Mouse (Mus musculus) cerebellum, adult 2 months (tissue): ENCODE measurements at regions not wholly inside any gene's neighbourhood (a gene's known extent, or its start where the extent isn't known, plus 50 kb on each side); places are given as distances from the start of the nearest gene placed in this dataset.
"Not testable (repeated sequence)": the region's sequence is repeated elsewhere in the genome, so short reads cannot be mapped to it uniquely, and the experiment has no call there.

Source experiments
- DNase-seq, 2 experiments: peaks; one replicate each; pipeline ENCODE4 v3.0.0; 2021
- H3K27ac ChIP-seq: fragments of 200-500 bp; 2 replicates; pipeline ENCODE4 v1.5.1; 2012; ENCODE audit warnings: low read length, control low read depth, inconsistent platforms; ENCODE audit not compliant: insufficient read depth
- H3K27me3 ChIP-seq: fragments of 200-500 bp; 2 replicates; pipeline ENCODE4 v1.6.1; 2012; ENCODE audit warnings: inconsistent platforms, mild to moderate bottlenecking, low read length, moderate library complexity; ENCODE audit not compliant: control insufficient read depth, insufficient read depth
- H3K4me1 ChIP-seq: fragments of 200-500 bp; 2 replicates; pipeline ENCODE4 v1.6.1; 2011; ENCODE audit warnings: low read length; ENCODE audit not compliant: control insufficient read depth, insufficient read depth
- H3K4me3 ChIP-seq: fragments of 200-500 bp; replicated peaks from 2 replicates; pipeline ENCODE3; 2011; ENCODE audit warnings: mild to moderate bottlenecking, low read depth, low read length, control low read depth; ENCODE audit not compliant: insufficient read depth
- CTCF ChIP-seq: fragments of 200-500 bp; IDR thresholded peaks from 2 replicates; pipeline ENCODE4 v1.5.1; 2011; ENCODE audit warnings: low read depth, mild to moderate bottlenecking, control low read depth, low read length, moderate library complexity, borderline replicate concordance; ENCODE audit not compliant: insufficient read depth
- POLR2A ChIP-seq: fragments of 200-500 bp; IDR thresholded peaks from 2 replicates; pipeline ENCODE4 v1.6.1; 2011; ENCODE audit warnings: low read length, control low read depth, borderline replicate concordance; ENCODE audit not compliant: insufficient read depth
- WGBS: fragments of 180-500 bp; shearing (Covaris S2); methylation state at CpG from one replicate; pipeline ENCODE4 v1.1.7; 2018; 5-methylcytosine and 5-hydroxymethylcytosine counted together

DNA sequence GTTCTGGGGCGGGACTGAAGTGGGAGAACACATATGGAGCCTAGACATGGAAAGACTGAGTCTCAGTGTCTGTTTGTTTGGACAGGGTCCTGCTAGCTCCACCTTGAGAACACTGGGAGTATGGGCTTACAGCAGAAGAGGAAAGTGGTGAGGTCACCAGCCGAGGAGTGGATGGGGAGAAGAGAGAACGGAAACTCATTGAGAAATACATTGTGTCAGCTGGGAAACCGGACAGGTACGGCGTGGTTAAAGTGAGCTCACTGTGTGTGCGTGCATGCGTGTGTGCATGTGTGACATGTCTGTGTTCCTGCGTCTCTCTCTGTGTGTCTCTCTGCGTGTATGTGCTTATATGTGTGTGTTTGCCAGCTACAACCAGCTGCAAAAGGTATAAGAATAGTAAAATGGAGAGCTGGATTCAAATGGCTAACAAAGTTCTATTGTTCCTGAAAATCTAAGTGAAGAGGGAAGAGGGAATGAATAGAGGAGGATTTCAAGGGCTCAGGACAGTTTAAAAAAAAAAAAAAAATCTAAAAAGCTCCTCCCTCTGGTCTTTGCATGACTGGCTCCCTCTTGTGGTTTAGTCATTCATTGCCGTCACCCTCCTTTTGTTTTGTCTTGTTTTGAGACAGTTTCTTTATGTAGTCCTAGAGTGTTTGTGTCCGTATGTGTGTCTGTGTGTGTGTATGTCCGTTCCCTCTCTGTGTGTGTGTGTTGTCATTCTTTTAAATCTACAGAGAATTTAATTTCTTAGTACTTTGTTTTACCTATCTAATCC lies 52.0 kb upstream of the Ak4 start:
- no peak overlapping the region for H3K4me3 ChIP-seq
- H3K4me1 ChIP-seq: no peaks in the 10 kb centered on the region
- no peaks in the 10 kb centered on the region for H3K27me3 ChIP-seq
- TF ChIP-seq POLR2A: no peak
- peak; percentile 50; the same call in 1 of the 2 replicates for TF ChIP-seq CTCF
- 60% methylated on average over 13 of the region's 13 CpGs for WGBS
- peak; percentile 43 to 59 for DNase-seq
- H3K27ac ChIP-seq: no peak overlapping the region

- no peaks in the 10 kb centered on the region for H3K4me1 ChIP-seq
- no peak overlapping the region for H3K4me3 ChIP-seq
- TF ChIP-seq CTCF (no peak), POLR2A (no peak)
- no peak for DNase-seq
- H3K27me3 ChIP-seq: no peaks in the 10 kb centered on the region
- 85% methylated on average over 3 of the region's 3 CpGs for WGBS
- no peak overlapping the region for H3K27ac ChIP-seq
These were observed 53.8 kb upstream of the Ak4 start for GRCm38 (mm10) chr4:101365299-101365698.

- Histone ChIP-seq H3K27ac (no peak overlapping the region), H3K27me3 (no peaks in the 10 kb centered on the region), H3K4me3 (no peak overlapping the region), H3K4me1 (no peaks in the 10 kb centered on the region)
- DNase-seq: no peak
- 97% methylated on average over 2 of the region's 2 CpGs for WGBS
- TF ChIP-seq POLR2A: no peak
- no peak for TF ChIP-seq CTCF
These were observed 54.4 kb upstream of the Ak4 start for GRCm38 (mm10) chr4:101364716-101365115.

DNA sequence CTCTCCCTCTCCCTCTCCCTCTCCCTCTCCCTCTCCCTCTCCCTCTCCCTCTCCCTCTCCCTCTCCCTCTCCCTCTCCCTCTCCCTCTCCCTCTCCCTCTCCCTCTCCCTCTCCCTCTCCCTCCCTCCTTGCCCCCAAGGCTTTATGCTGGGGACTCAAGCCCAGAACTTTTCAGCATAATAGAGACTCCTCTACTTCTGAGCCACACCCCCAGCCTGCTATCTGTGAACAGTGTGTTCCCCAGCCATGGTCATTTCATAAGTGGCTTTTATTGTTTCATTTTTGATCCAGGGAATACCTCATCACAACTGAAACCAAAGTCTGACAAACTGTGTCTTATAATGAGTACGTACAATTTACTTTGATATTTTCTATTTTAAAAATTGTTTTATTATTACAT lies 55.8 kb upstream of the Ak4 start:
- not testable (repeated sequence) for H3K4me1 ChIP-seq, H3K27ac ChIP-seq, H3K4me3 ChIP-seq, H3K27me3 ChIP-seq, DNase-seq
- WGBS: 100% methylated on average over 1 of the region's 1 CpGs

GRCm38 (mm10) chr4:101361779-101362178 lies 57.3 kb upstream of the Ak4 start:
- H3K4me1 ChIP-seq: no peaks in the 10 kb centered on the region
- 88% methylated on average over 1 of the region's 1 CpGs for WGBS

DNA sequence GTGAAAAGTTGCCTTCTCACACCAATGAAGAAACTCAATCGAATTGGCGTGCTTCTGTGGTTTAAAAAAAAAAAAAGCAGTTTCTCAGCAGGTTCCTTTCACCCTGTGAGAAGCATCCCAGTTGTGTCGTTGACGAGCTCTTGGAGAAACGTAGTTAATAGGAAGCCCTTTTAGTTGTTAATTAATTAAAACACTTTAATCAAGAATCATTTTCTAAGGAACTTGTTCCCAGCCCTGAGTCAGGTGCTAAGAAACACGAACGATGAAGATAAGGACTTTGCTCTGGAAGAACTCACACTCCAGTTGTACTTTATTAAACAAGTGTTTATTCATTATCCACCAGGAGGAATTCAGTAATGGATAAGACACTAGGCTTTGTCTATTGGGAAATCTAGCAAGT lies 58.8 kb upstream of the Ak4 start:
- H3K27me3 ChIP-seq: no peaks in the 10 kb centered on the region
- DNase-seq: no peak
- TF ChIP-seq POLR2A (no peak), CTCF (no peak)
- H3K27ac ChIP-seq: no peak overlapping the region
- H3K4me1 ChIP-seq: no peaks in the 10 kb centered on the region
- no peak overlapping the region for H3K4me3 ChIP-seq
- WGBS: 75% methylated on average over 7 of the region's 7 CpGs

More at GRCm38 (mm10) chr4:101361779-101362178, 57.3 kb upstream of the Ak4 start:
- Histone ChIP-seq H3K4me3 (no peak overlapping the region), H3K27ac (no peak overlapping the region), H3K27me3 (no peaks in the 10 kb centered on the region)
- no peak for TF ChIP-seq CTCF
- DNase-seq: no peak

DNA sequence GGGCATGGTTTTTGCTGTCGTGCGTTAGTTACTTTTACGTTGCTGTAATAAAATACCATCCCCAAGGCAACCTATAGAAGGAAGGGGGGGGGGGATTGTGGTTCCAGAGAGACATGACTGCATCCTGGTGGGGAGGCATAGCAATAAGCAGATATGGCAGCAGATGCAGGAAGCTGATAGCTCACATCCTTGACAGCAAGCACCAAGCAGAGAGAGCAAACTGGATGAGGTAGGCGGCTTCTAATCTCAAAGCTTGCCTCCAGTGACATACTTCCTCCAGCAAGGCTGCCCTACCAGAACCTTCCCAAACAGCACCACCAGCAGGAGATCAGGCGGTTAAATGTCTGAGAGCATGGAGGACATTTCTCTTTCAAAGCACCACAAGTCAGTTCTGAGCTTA lies 60.0 kb upstream of the Ak4 start:
- WGBS: 93% methylated on average over 5 of the region's 5 CpGs

DNA sequence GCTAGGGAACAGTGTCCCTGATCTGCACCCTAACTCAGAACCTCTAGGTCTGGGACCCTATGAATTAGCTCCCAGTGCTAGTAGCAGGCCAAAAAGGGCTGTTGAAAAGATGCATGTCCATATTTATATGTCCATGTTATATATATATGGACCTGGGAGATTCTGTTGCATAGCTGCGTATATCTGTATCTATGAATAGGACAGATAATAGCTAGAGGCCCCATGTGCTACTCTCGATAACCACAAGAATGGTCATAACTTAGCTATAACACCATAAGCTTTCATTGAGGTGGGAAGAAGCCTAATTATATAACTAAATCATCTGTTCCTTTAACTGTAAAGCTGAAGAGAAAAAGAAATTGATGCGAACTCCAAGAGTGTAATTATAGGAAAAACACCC lies 60.6 kb upstream of the Ak4 start:
- no peaks in the 10 kb centered on the region for H3K27me3 ChIP-seq
- no peak for DNase-seq
- H3K4me1 ChIP-seq: no peaks in the 10 kb centered on the region
- WGBS: 96% methylated on average over 3 of the region's 3 CpGs
- no peak overlapping the region for H3K4me3 ChIP-seq
- TF ChIP-seq CTCF (no peak), POLR2A (no peak)
- no peak overlapping the region for H3K27ac ChIP-seq

More for the DNA sequence above, 60.0 kb upstream of the Ak4 start:
- Histone ChIP-seq H3K4me1 (no peaks in the 10 kb centered on the region), H3K27ac (no peak overlapping the region), H3K4me3 (no peak overlapping the region), H3K27me3 (no peaks in the 10 kb centered on the region)
- no peak for DNase-seq
- no peak for TF ChIP-seq POLR2A
- no peak for TF ChIP-seq CTCF

DNA sequence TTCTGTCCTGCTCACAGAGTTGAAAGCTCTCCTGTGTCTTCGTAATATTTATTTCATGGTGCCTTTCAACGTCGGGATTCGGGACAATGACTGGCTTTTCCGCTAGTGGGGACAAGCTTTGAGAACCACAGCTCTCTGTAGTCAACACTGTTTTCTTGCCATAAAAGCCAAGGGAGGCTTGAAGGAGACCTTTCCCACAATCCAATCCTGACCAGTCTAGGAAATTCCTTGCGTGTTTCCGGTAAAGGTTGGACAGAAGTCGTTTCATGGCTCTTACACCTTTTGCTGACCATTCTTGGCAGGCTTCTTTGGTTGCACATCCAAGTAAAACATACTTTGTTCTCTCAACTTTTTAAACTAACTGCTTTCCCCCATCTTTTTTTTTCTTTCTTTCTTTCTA lies 61.2 kb upstream of the Ak4 start:
- no peak overlapping the region for H3K27ac ChIP-seq
- DNase-seq: peak in 1 of 2 experiments; percentile 14
- H3K27me3 ChIP-seq: no peaks in the 10 kb centered on the region
- no peak overlapping the region for H3K4me3 ChIP-seq
- TF ChIP-seq POLR2A (no peak), CTCF (no peak)
- H3K4me1 ChIP-seq: no peaks in the 10 kb centered on the region
- WGBS: 65% methylated on average over 8 of the region's 8 CpGs
